Comparison of ENCODE assay signal across 1 mouse cellular context in the genomic region with DNA sequence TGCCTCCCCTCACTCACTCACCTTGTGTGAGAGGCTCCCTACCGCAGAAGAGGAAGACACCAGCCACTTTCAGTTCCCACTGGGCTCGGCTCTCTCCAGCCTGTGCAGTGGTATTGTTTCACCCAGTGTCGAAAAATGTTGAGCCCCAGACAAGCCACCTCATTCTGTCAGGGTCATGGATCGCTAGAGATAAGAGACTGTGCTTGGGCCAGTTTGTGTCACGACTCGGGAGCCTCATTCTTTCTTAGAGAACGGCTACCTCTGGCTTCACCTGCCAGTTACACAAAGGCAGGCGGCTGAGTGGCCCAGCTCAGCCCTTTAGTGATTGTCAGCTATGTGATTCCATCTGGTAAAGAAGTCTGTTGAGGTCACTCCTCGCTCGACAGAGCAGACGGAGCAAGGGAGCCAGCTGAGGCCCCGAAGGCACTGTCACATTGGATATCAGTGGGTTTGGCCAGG.
TF ChIP-seq lines count a peak whose summit lies in the region.

No protein-coding gene starts in this region.

TF ChIP-seq in CH12.LX, 34 proteins besides CTCF, POLR2A, EP300 and RAD21 (continued from another document):
- TF ChIP-seq MXI1 (IDR thresholded peaks at IDR 0.05; ENCODE audit: low read depth, low read length) (no peak), UBTF (IDR thresholded peaks at IDR 0.05; ENCODE audit: low read depth, low read length) (peak; percentile 86), MYC (IDR thresholded peaks at IDR 0.05; ENCODE audit: low read depth, low read length) (peak; percentile 62; the same call in 1 of the 2 replicates), CHD2 (IDR thresholded peaks at IDR 0.05; ENCODE audit: low read length) (peak; percentile 24; the same call in 1 of the 2 replicates), MAFK (IDR thresholded peaks at IDR 0.05; ENCODE audit: insufficient replicate concordance, low read length) (no peak), NELFE (IDR thresholded peaks at IDR 0.05; ENCODE audit: low read depth, low read length) (no peak), SMC3 (IDR thresholded peaks at IDR 0.05; ENCODE audit: low read depth, low read length) (peak; percentile 18), JUND (conservative IDR thresholded peaks at IDR 0.05; ENCODE audit: low read depth, low read length) (no peak), ETS1 (conservative IDR thresholded peaks at IDR 0.05; ENCODE audit: low read depth, low read length) (peak; percentile 84), CHD1 (IDR thresholded peaks at IDR 0.05; ENCODE audit: low read depth, low read length) (no peak; the same call in 1 of the 2 replicates)
